Mouse (Mus musculus) heart, adult 2 months (tissue): ENCODE measurements around the gene Adamts16.

Experiments
- CTCF ChIP-seq: fragments of 200-600 bp; IDR thresholded peaks from 2 replicates; pipeline ENCODE4 v1.8.1; 2022; ENCODE audit warnings: antibody characterized with exemption, mild to moderate bottlenecking, moderate library complexity
- EP300 ChIP-seq: fragments of 200-500 bp; IDR thresholded peaks from 2 replicates; pipeline ENCODE4 v1.6.1; 2011; ENCODE audit warnings: low read depth, low read length, control low read depth; ENCODE audit not compliant: insufficient read depth
- POLR2A ChIP-seq: fragments of 200-500 bp; IDR thresholded peaks from 2 replicates; pipeline ENCODE4 v1.6.1; 2011; ENCODE audit warnings: mild to moderate bottlenecking, low read depth, low read length, control low read depth; ENCODE audit not compliant: insufficient read depth

- TF ChIP-seq CTCF (no peak), POLR2A (no peak), EP300 (no peak)
Observed at GRCm38 (mm10) chr13:70837571-70837970, 4.0 kb downstream of the Adamts16 start.
